Mouse (Mus musculus): ENCODE measurements around the gene Nptx2.

The Nptx2 gene

GRCm38 (mm10) chr5:144545653-144546422, at the start of gene Nptx2:
Nptx2 (plus strand) TSS chr5:144545902.
- DNase-seq = peak; percentile 49

GRCm38 (mm10) chr5:144496481-144496880, 49.2 kb upstream of the Nptx2 start:
- no peak for DNase-seq

- no peak for DNase-seq
These were observed 41.5 kb upstream of the Nptx2 start for GRCm38 (mm10) chr5:144504239-144504638.

GRCm38 (mm10) chr5:144505731-144506130, 40.0 kb upstream of the Nptx2 start:
- no peak for DNase-seq

- no peak for DNase-seq
These were observed 39.5 kb upstream of the Nptx2 start for GRCm38 (mm10) chr5:144506156-144506555.

GRCm38 (mm10) chr5:144506689-144507552, 38.8 kb upstream of the Nptx2 start:
- DNase-seq = no peak

GRCm38 (mm10) chr5:144509431-144509830, 36.3 kb upstream of the Nptx2 start:
- DNase-seq = no peak

- no peak for DNase-seq
These were observed 31.0 kb upstream of the Nptx2 start for GRCm38 (mm10) chr5:144514738-144515137.

GRCm38 (mm10) chr5:144515241-144515640, 30.5 kb upstream of the Nptx2 start:
- DNase-seq = no peak

- DNase-seq = no peak
These were observed 25.6 kb upstream of the Nptx2 start for GRCm38 (mm10) chr5:144520096-144520495.

GRCm38 (mm10) chr5:144524774-144525173, 20.9 kb upstream of the Nptx2 start:
- DNase-seq = no peak

GRCm38 (mm10) chr5:144529123-144529522, 16.6 kb upstream of the Nptx2 start:
- no peak for DNase-seq

- no peak for DNase-seq
These were observed 2.9 kb upstream of the Nptx2 start for GRCm38 (mm10) chr5:144542711-144543308.

GRCm38 (mm10) chr5:144546423-144546995, 807 bp downstream of the Nptx2 start:
- DNase-seq = no peak

- no peak for DNase-seq
These were observed 1.7 kb downstream of the Nptx2 start for GRCm38 (mm10) chr5:144547333-144547878.

GRCm38 (mm10) chr5:144548079-144548631, 2.5 kb downstream of the Nptx2 start:
- no peak for DNase-seq

- DNase-seq = no peak
These were observed 4.3 kb downstream of the Nptx2 start for GRCm38 (mm10) chr5:144550003-144550402.

GRCm38 (mm10) chr5:144550622-144551137, 5.0 kb downstream of the Nptx2 start:
- no peak for DNase-seq

- DNase-seq = no peak
These were observed 11.0 kb downstream of the Nptx2 start for GRCm38 (mm10) chr5:144556710-144557109.

- no peak for DNase-seq
These were observed 11.7 kb downstream of the Nptx2 start for GRCm38 (mm10) chr5:144557363-144557762.

- no peak for DNase-seq
These were observed 12.8 kb downstream of the Nptx2 start for GRCm38 (mm10) chr5:144558481-144558880.

- no peak for DNase-seq
These were observed 20.0 kb downstream of the Nptx2 start for GRCm38 (mm10) chr5:144565739-144566138.
